ENCODE assay signal across 20 mouse cellular contexts in the genomic region with DNA sequence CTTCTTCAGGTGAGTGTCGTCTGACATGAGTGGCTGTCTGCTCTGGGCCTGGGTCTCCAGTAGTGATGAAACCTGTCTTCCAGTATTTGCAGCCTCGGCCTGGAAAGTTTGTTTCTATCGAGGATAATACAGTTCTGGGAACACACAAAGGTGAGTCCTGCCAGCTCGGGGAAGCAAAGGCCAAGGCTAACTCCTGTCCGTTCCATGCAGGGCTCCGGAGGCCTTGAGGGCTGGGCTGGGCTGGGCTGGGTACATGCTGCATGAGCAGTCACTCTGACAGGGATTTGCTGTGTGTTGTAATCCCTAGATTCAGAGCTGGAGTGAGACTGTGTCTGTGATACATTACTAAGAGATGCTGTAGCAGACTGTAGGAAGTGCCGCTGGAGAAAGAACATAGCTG.
"Had no signal": no experiment of that assay in that cellular context is flagged by ENCODE, and none has a peak within 500 bp of the region (broad histone marks: within the 10 kb centered on the region; RNA-seq: fewer than 3 reads in every experiment).

No protein-coding gene starts in this region.

- DNase-seq: kidney, adult 8-10 months; kidney, postnatal 10 days; kidney, postnatal 36 days; layer of hippocampus, postnatal 36 days; lung, adult 18-20 months; lung, postnatal 10 days; lung, postnatal 36 days; midbrain, embryonic 14.5 days; retina, postnatal 1 day; right cerebral cortex, postnatal 25 days; spleen, adult 18-20 months; thymus, postnatal 25 days had no signal

- H3K4me1 ChIP-seq: kidney, embryonic 15.5 days; liver, embryonic 12.5 days; liver, embryonic 15.5 days; lung, embryonic 15.5 days; midbrain, embryonic 10.5 days; stomach, embryonic 15.5 days had no signal

- H3K27ac ChIP-seq: kidney, embryonic 15.5 days; left cerebral cortex, adult 2 months; liver, embryonic 12.5 days; liver, embryonic 15.5 days; lung, embryonic 15.5 days; midbrain, embryonic 10.5 days; stomach, embryonic 15.5 days had no signal

- H3K27me3 ChIP-seq: kidney, embryonic 15.5 days; liver, embryonic 12.5 days; liver, embryonic 15.5 days; lung, embryonic 15.5 days; stomach, embryonic 15.5 days had no signal

- H3K9ac ChIP-seq: kidney, embryonic 15.5 days; liver, embryonic 12.5 days; liver, embryonic 15.5 days; lung, embryonic 15.5 days; stomach, embryonic 15.5 days had no signal

- H3K4me2 ChIP-seq: kidney, embryonic 15.5 days; liver, embryonic 12.5 days; liver, embryonic 15.5 days; lung, embryonic 15.5 days; stomach, embryonic 15.5 days had no signal

- H3K4me3 ChIP-seq: kidney, embryonic 15.5 days; left cerebral cortex, adult 2 months; liver, embryonic 12.5 days; liver, embryonic 15.5 days; lung, embryonic 15.5 days; megakaryocyte, embryonic 14.5 days; midbrain, embryonic 10.5 days; stomach, embryonic 15.5 days had no signal

- ATAC-seq: liver, embryonic 12.5 days had no signal

- H3K9me3 ChIP-seq: kidney, embryonic 15.5 days; liver, embryonic 12.5 days; liver, embryonic 15.5 days; lung, embryonic 15.5 days; megakaryocyte, embryonic 14.5 days; midbrain, embryonic 10.5 days; stomach, embryonic 15.5 days had no signal
